Mouse (Mus musculus) urinary bladder, adult 2 months (tissue): ENCODE results near the gene Acsl5. TPM values are rescaled to one million over a fixed set of nuclear protein-coding genes. Genes with fewer than 3 reads are reported as not detected.

Experiments
- DNase-seq: peaks from one replicate; pipeline ENCODE4 v3.0.0; 2022; ENCODE audit warnings: low spot score
- polyA plus RNA-seq: library from polyadenylated mRNA; depleted of rRNA; stranded (reverse); fragments of >200 nt; gene quantifications from 2 replicates; pipeline ENCODE4 v1.2.3, GENCODE M21; 2012

The Acsl5 gene
- polyA plus RNA-seq, 1 experiment = 47.9 TPM

- no peak for DNase-seq
Observed at GRCm38 (mm10) chr19:55239766-55240426, 11.8 kb upstream of the Acsl5 start.

- DNase-seq = no peak
Observed at GRCm38 (mm10) chr19:55241186-55241645, 10.5 kb upstream of the Acsl5 start, which contains the start of gene Gucy2g. Gene Gucy2g (minus strand): TSS chr19:55241236.

- no peak for DNase-seq
Observed at GRCm38 (mm10) chr19:55244791-55245231, 6.9 kb upstream of the Acsl5 start.

GRCm38 (mm10) chr19:55247563-55247962, 4.2 kb upstream of the Acsl5 start:
- no peak for DNase-seq

- DNase-seq = no peak
Observed at GRCm38 (mm10) chr19:55247991-55248520, 3.7 kb upstream of the Acsl5 start.

- no peak for DNase-seq
Observed at GRCm38 (mm10) chr19:55250451-55250850, 1.3 kb upstream of the Acsl5 start.

GRCm38 (mm10) chr19:55253239-55253569, 1.5 kb downstream of the Acsl5 start:
- DNase-seq = no peak

- DNase-seq = peak; percentile 51
Observed at GRCm38 (mm10) chr19:55253570-55254441, 2.1 kb downstream of the Acsl5 start.

GRCm38 (mm10) chr19:55254513-55255016, 2.8 kb downstream of the Acsl5 start:
- no peak for DNase-seq

GRCm38 (mm10) chr19:55256156-55256555, 4.4 kb downstream of the Acsl5 start:
- no peak for DNase-seq

- DNase-seq = no peak
Observed at GRCm38 (mm10) chr19:55257656-55258375, 6.1 kb downstream of the Acsl5 start.

GRCm38 (mm10) chr19:55258514-55258913, 6.8 kb downstream of the Acsl5 start:
- no peak for DNase-seq

GRCm38 (mm10) chr19:55260389-55261184, 8.8 kb downstream of the Acsl5 start:
- no peak for DNase-seq

GRCm38 (mm10) chr19:55265269-55265668, 13.5 kb downstream of the Acsl5 start:
- DNase-seq = no peak

GRCm38 (mm10) chr19:55266786-55267185, 15.0 kb downstream of the Acsl5 start:
- DNase-seq = no peak

- DNase-seq = no peak
Observed at GRCm38 (mm10) chr19:55268150-55268549, 16.4 kb downstream of the Acsl5 start.

GRCm38 (mm10) chr19:55269051-55269450, 17.3 kb downstream of the Acsl5 start:
- no peak for DNase-seq

- DNase-seq = no peak
Observed at GRCm38 (mm10) chr19:55271448-55271847, 19.7 kb downstream of the Acsl5 start.

GRCm38 (mm10) chr19:55273340-55273739, 21.6 kb downstream of the Acsl5 start:
- no peak for DNase-seq

GRCm38 (mm10) chr19:55276100-55276499, 24.4 kb downstream of the Acsl5 start:
- DNase-seq = no peak

- DNase-seq = no peak
Observed at GRCm38 (mm10) chr19:55276770-55277169, 25.0 kb downstream of the Acsl5 start.
